Mouse (Mus musculus): ENCODE data around the gene Rnf212b. TPM values are rescaled to one million over a fixed set of nuclear protein-coding genes. Genes with fewer than 3 reads are reported as not detected.
A peak's percentile ranks its signal among the peaks of the same experiment; 100 is the strongest.

Rnf212b gene
- polyA plus RNA-seq, 1 experiment, result not detected

DNA sequence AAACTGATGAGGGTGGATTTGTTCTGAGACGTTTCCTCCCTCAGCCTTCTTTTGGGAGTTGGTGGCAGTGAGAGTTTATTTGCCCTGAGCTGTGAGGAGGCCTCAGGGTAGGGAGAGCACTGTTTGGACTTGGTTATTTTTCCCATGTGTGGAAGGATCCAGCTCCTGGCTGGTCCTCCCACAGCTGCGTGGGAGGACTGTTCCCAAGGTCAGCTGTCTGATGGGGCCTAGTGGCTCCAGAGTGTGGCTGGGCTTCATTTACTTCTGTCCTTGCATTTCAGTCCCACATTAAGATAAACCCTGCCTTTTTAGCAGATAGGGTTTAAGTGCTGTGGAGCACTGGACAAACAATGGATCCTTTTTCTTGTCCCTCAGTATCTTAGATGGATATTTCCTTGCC is 83.5 kb downstream of the Rnf212b start:
- Histone ChIP-seq H3K79me3 (ENCODE audit: low read depth) (peaks cover 25% of the 10 kb centered on the region), H3K79me2 (ENCODE audit: control insufficient read depth, insufficient read depth) (peaks cover 33% of the 10 kb centered on the region), H3K36me3 (ENCODE audit: control insufficient read depth, insufficient read depth) (peaks cover 40% of the 10 kb centered on the region), H3K27me3 (ENCODE audit: control insufficient read depth, insufficient read depth, insufficient read length) (no peaks in the 10 kb centered on the region), H3ac (ENCODE audit: control insufficient read depth, insufficient read length, low read depth) (no peak overlapping the region), H3K4me3 (ENCODE audit: insufficient read depth, poor library complexity, severe bottlenecking) (no peak overlapping the region)
- no peak for TF ChIP-seq USF1 (IDR thresholded peaks at IDR 0.05; ENCODE audit: low read depth)
- TF ChIP-seq FOSL1 (IDR thresholded peaks at IDR 0.05; ENCODE audit: insufficient read depth, low read length, poor library complexity, severe bottlenecking), result no peak
- no peak for TF ChIP-seq CTCF (IDR thresholded peaks at IDR 0.05; ENCODE audit: control insufficient read depth, insufficient read depth, insufficient read length)
- TF ChIP-seq MYOG (IDR thresholded peaks at IDR 0.05; ENCODE audit: control insufficient read depth, extremely low read depth, insufficient read length), result no peak
- TF ChIP-seq MAX (IDR thresholded peaks at IDR 0.05), result no peak

DNA sequence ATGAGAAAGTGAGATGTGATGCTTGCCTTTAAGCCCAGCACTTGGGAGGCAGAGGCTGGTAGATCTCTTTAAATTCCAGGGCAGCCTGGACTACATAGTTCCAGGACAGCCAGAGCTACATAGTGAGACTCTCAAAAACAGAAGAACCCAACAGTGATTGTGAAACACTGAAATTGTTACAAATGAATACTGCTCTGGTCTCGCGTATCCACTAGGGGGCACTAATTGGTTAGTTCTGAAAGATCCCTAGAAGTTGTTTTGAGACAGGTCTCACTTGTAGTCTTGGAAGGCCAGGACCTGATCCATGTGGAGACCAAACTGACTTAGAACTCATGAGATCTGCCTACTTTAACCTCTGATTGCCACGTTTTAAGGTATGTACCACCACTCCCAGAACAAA is 86.4 kb downstream of the Rnf212b start:
- Histone ChIP-seq H3K27me3 (ENCODE audit: control insufficient read depth, insufficient read depth, insufficient read length) (no peaks in the 10 kb centered on the region), H3K36me3 (ENCODE audit: control insufficient read depth, insufficient read depth) (peaks cover 39% of the 10 kb centered on the region), H3ac (ENCODE audit: control insufficient read depth, insufficient read length, low read depth) (no peak overlapping the region), H3K79me2 (ENCODE audit: control insufficient read depth, insufficient read depth) (peaks cover 19% of the 10 kb centered on the region), H3K4me3 (ENCODE audit: insufficient read depth, poor library complexity, severe bottlenecking) (no peak overlapping the region), H3K79me3 (ENCODE audit: low read depth) (peaks cover 14% of the 10 kb centered on the region)
- no peak for TF ChIP-seq FOSL1 (IDR thresholded peaks at IDR 0.05; ENCODE audit: insufficient read depth, low read length, poor library complexity, severe bottlenecking)
- no peak for TF ChIP-seq MYOG (IDR thresholded peaks at IDR 0.05; ENCODE audit: control insufficient read depth, extremely low read depth, insufficient read length)
- no peak for TF ChIP-seq MYOD1 (IDR thresholded peaks at IDR 0.05; ENCODE audit: control insufficient read depth, insufficient read length, low read depth)
- TF ChIP-seq CEBPB (IDR thresholded peaks at IDR 0.05; ENCODE audit: low read depth), result peak; percentile 78
- no peak for TF ChIP-seq USF1 (IDR thresholded peaks at IDR 0.05; ENCODE audit: low read depth)
- no peak for TF ChIP-seq CTCF (IDR thresholded peaks at IDR 0.05; ENCODE audit: control insufficient read depth, insufficient read depth, insufficient read length)
- no peak for TF ChIP-seq MAX (IDR thresholded peaks at IDR 0.05)

DNA sequence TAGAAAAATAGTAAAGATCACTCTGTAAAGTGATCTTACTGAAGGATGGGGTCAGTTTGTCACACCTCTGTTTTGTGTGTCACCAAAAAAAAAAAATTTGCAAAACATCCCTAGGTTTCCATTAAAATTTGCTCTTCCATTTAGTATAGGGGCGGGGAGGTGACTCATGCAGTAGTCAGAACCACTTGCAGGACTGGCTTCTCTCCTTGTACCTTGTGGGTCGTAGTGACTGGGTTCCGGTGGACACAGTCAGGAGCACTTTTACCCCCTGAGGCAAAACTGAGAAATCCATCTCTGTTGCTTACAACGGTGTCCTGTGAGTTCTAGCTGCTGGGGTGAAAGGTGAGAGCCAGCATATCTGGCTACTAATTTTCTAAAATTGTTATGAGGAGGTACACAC is 89.7 kb downstream of the Rnf212b start:
- peaks cover 11% of the 10 kb centered on the region for H3K36me3 ChIP-seq (ENCODE audit: control insufficient read depth, insufficient read depth)
- no peak for TF ChIP-seq FOSL1 (IDR thresholded peaks at IDR 0.05; ENCODE audit: insufficient read depth, low read length, poor library complexity, severe bottlenecking)
- no peak for TF ChIP-seq USF1 (IDR thresholded peaks at IDR 0.05; ENCODE audit: low read depth)
- no peak for TF ChIP-seq MAX (IDR thresholded peaks at IDR 0.05)
- no peak for TF ChIP-seq CTCF (IDR thresholded peaks at IDR 0.05; ENCODE audit: control insufficient read depth, insufficient read depth, insufficient read length)
- no peak for TF ChIP-seq MYOD1 (IDR thresholded peaks at IDR 0.05; ENCODE audit: control insufficient read depth, insufficient read length, low read depth)
- TF ChIP-seq MYOG (IDR thresholded peaks at IDR 0.05; ENCODE audit: control insufficient read depth, extremely low read depth, insufficient read length), result no peak
- TF ChIP-seq CEBPB (IDR thresholded peaks at IDR 0.05; ENCODE audit: low read depth), result no peak
- H3ac ChIP-seq (ENCODE audit: control insufficient read depth, insufficient read length, low read depth), result no peak overlapping the region
- H3K27me3 ChIP-seq (ENCODE audit: control insufficient read depth, insufficient read depth, insufficient read length), result no peaks in the 10 kb centered on the region
- H3K4me3 ChIP-seq (ENCODE audit: insufficient read depth, poor library complexity, severe bottlenecking), result no peak overlapping the region
- H3K79me3 ChIP-seq (ENCODE audit: low read depth), result no peaks in the 10 kb centered on the region
- no peaks in the 10 kb centered on the region for H3K79me2 ChIP-seq (ENCODE audit: control insufficient read depth, insufficient read depth)

Other genes starting within 250 kb of the Rnf212b start
- gene Ajuba, start 236.6 kb upstream of the Rnf212b start, polyA plus RNA-seq (2012; fragmentation: generic; extraction: Trizol), result 50.7 TPM
- gene 4931414P19Rik, start 208.1 kb upstream of the Rnf212b start, polyA plus RNA-seq (2012; fragmentation: generic; extraction: Trizol), result 6.0 TPM
- 469 TPM for gene Psmb5, start 196.1 kb upstream of the Rnf212b start, polyA plus RNA-seq (2012; fragmentation: generic; extraction: Trizol)
- 0.01 TPM for gene Psmb11, start 192.7 kb upstream of the Rnf212b start, polyA plus RNA-seq (2012; fragmentation: generic; extraction: Trizol)
- not detected for gene Gm17606, start 173.2 kb upstream of the Rnf212b start, polyA plus RNA-seq (2012; fragmentation: generic; extraction: Trizol)
- 4.6 TPM for gene Cdh24, start 172.8 kb upstream of the Rnf212b start, polyA plus RNA-seq (2012; fragmentation: generic; extraction: Trizol)
- 40.0 TPM for gene 1700123O20Rik, start 127.9 kb upstream of the Rnf212b start, polyA plus RNA-seq (2012; fragmentation: generic; extraction: Trizol)
- 107 TPM for gene Acin1, start 127.2 kb upstream of the Rnf212b start, polyA plus RNA-seq (2012; fragmentation: generic; extraction: Trizol)
- gene Gm29776, start 115.3 kb upstream of the Rnf212b start, polyA plus RNA-seq (2012; fragmentation: generic; extraction: Trizol), result not detected
- not detected for gene Cebpe, start 102.0 kb upstream of the Rnf212b start, polyA plus RNA-seq (2012; fragmentation: generic; extraction: Trizol)
- gene Slc7a8, start 32.2 kb upstream of the Rnf212b start, polyA plus RNA-seq (2012; fragmentation: generic; extraction: Trizol), result not detected
- 1.3 TPM for gene Homez, start 56.8 kb downstream of the Rnf212b start, polyA plus RNA-seq (2012; fragmentation: generic; extraction: Trizol)
- 1.1 TPM for gene Ppp1r3e, start 63.4 kb downstream of the Rnf212b start, polyA plus RNA-seq (2012; fragmentation: generic; extraction: Trizol)
- gene Bcl2l2, start 69.2 kb downstream of the Rnf212b start, polyA plus RNA-seq (2012; fragmentation: generic; extraction: Trizol), result 16.5 TPM
- 0.49 TPM for gene Gm20521, start 69.3 kb downstream of the Rnf212b start, polyA plus RNA-seq (2012; fragmentation: generic; extraction: Trizol)
- 146 TPM for gene Pabpn1, start 78.4 kb downstream of the Rnf212b start, polyA plus RNA-seq (2012; fragmentation: generic; extraction: Trizol)
- gene Slc22a17, start 99.0 kb downstream of the Rnf212b start, polyA plus RNA-seq (2012; fragmentation: generic; extraction: Trizol), result 0.27 TPM
- 0.16 TPM for gene Efs, start 112.0 kb downstream of the Rnf212b start, polyA plus RNA-seq (2012; fragmentation: generic; extraction: Trizol)
- not detected for gene Il25, start 118.6 kb downstream of the Rnf212b start, polyA plus RNA-seq (2012; fragmentation: generic; extraction: Trizol)
- gene Cmtm5, start 122.1 kb downstream of the Rnf212b start, polyA plus RNA-seq (2012; fragmentation: generic; extraction: Trizol), result not detected
- gene Myh6, start 152.8 kb downstream of the Rnf212b start, polyA plus RNA-seq (2012; fragmentation: generic; extraction: Trizol), result 0.02 TPM
- not detected for gene Gm17428, start 162.8 kb downstream of the Rnf212b start, polyA plus RNA-seq (2012; fragmentation: generic; extraction: Trizol)
- 0.11 TPM for gene Myh7, start 180.5 kb downstream of the Rnf212b start, polyA plus RNA-seq (2012; fragmentation: generic; extraction: Trizol)
- gene Ngdn, start 201.3 kb downstream of the Rnf212b start, polyA plus RNA-seq (2012; fragmentation: generic; extraction: Trizol), result 56.0 TPM